Mouse (Mus musculus): ENCODE results near the gene Atf5. TPM values are rescaled to one million over a fixed set of nuclear protein-coding genes. Genes with fewer than 3 reads are reported as not detected.

Atf5 gene
- total RNA-seq, 2 experiments from 2014 or later: 136 to 217 TPM

DNA sequence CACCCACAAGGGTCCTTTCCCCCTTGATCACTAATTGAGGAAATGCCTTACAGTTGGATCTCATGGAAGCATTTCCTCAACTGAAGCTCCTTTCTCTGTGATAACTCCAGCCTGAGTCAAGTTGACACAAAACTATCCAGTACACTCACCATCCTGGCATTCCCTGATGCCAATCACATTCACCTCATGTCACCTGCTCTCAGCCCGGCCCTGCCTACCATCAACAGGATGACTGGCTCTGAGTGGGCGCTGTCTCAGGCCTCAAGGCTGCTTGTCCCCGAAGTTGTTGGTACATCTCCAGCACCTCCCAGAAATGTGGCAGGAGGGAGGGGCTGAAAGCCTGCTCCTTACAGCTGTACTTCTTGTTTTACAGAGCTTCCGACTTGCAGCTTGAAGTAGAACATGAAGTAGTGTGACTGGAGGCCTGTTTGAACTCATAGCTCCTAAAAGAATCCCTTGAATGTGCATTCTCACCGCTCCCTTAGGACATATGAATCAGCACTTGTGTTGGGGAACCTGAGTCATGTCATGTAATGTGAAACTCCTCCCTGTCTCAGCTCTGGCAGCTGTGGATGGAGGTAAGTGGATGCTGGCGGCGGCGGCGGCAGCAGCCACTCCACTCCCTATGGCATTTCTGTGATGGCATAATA is 39.5 kb downstream of the Atf5 start:
- DNase-seq (ENCODE audit: low spot score in 2 of 2): no peak

DNA sequence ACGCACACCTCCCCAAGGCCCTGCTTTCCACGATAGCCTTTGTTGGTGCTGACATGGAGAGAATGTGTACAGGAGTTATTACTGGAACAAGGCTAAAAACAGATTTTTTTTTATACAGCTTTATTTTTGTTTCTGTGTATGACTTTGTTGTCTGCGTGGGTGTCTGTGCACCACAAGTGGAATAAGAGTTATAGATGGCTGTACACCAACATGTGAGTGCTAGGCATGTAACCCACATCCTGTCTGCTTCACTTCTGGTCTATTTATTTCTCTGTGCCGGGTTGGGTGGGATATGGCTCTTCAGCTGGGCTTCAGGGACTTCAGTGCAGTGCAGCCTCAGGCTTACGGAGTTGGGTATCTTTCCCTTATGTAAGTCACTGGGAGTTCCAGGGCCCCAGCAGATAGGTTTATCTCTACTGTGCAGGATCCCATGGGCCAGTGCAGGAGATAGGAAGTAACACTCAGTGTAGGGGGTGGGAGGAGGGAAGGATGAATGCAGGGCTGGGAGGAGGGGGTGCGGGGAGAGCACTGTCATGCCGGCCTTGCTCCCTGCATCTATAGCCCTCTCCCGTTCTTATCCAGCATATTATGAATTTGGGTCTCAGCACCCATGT is 43.8 kb downstream of the Atf5 start:
- no peak for DNase-seq (ENCODE audit: low spot score in 2 of 2)

DNA sequence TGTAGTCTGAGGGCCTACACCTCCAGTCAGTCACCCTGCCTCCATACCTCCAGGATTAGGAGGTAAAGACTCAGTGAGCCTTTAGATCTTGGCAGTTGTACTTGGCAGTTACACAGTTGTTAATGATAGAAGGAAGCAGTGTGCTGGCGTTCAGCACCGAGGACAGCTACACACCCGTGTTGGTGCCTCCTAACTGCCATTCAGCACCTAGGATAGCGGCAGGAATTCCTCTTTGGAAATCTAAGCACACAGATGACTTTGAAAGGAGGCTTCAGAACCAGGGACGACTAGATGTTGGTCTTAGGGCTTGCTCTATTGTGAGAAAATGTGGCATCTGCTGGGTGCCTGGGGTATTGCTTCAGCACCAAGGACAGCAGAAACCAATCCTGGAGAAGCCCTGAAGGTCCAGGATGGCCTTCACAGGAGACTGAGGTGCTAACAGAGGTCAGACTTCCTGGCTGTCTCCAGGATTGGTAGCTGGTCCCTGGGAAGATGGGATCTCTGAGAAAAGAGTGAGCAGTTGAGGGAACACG is 46.3 kb downstream of the Atf5 start:
- DNase-seq (ENCODE audit: low spot score in 2 of 2): peak; percentile 56 to 62

DNA sequence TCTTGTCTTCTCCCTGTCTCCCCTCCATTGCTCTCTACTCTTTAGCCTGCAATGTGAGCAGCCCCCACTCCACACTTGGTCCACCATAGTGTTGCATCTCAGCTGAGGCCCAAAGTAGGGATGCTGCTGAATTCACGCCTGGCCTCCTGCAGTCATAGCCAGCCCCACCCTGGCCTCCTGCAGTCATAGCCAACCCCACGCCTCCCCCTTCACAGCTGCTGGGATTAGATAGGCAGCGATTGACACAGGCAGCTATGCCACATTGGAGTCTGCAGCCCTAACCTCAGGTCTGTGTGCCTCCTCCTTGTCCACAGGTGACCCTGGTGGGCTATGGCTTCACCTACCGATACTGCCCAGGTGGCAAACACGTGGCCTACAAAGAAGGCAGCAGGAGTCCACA is 48.3 kb downstream of the Atf5 start:
- no peak for DNase-seq (ENCODE audit: low spot score in 2 of 2)

Small RNA genes within 50 kb of the gene (microRNA-seq; reads per million reads assigned to microRNA genes)
- 0 reads per million in 2 experiments for gene Mir707 (ENCODE audit: borderline number of aligned reads in 2 of 2)

Other genes starting within 250 kb of the Atf5 start
- 1 to 10 TPM; 1.3 to 1.6 TPM for gene Napsa, start 244.3 kb downstream of the Atf5 start, total RNA-seq (2021)
- gene Kcnc3, start 226.0 kb downstream of the Atf5 start, total RNA-seq (2021): 1 to 10 TPM; 4.0 to 5.6 TPM
- 1 to 10 TPM; 5.5 to 6.6 TPM for gene Myh14, start 145.8 kb downstream of the Atf5 start, total RNA-seq (2021)
- not detected for gene Izumo2, start 107.9 kb downstream of the Atf5 start, total RNA-seq (2021)
- gene Vrk3, start 68.2 kb downstream of the Atf5 start, total RNA-seq (2021): 10 to 100 TPM; 40.4 to 42.1 TPM
- gene Zfp473, start 65.6 kb downstream of the Atf5 start, total RNA-seq (2021): under 1 TPM; 0.30 to 0.51 TPM
- gene Nup62, start 570 bp downstream of the Atf5 start, total RNA-seq (2021): 10 to 100 TPM; 48.5 to 52.7 TPM
- gene Il4i1, start 271 bp downstream of the Atf5 start, total RNA-seq (2021): 1 to 10 TPM; 1.6 to 2.6 TPM
- gene Akt1s1, start 32.3 kb upstream of the Atf5 start, total RNA-seq (2021): 100 to 1,000 TPM in 1 of 2 experiments, 10 to 100 TPM in 1; 86.3 to 128 TPM
- gene Tbc1d17, start 32.4 kb upstream of the Atf5 start, total RNA-seq (2021): 10 to 100 TPM; 48.1 to 60.2 TPM
- 10 to 100 TPM; 33.8 to 40.8 TPM for gene Pnkp, start 40.5 kb upstream of the Atf5 start, total RNA-seq (2021)
- gene Ptov1, start 53.1 kb upstream of the Atf5 start, total RNA-seq (2021): 100 to 1,000 TPM; 232 to 253 TPM
- 10 to 100 TPM; 75.2 to 90.9 TPM for gene Med25, start 76.1 kb upstream of the Atf5 start, total RNA-seq (2021)
- 10 to 100 TPM; 24.1 to 28.3 TPM for gene Fuz, start 79.4 kb upstream of the Atf5 start, total RNA-seq (2021)
- 10 to 100 TPM; 81.7 to 97.4 TPM for gene Ap2a1, start 112.8 kb upstream of the Atf5 start, total RNA-seq (2021)
- not detected for gene Tsks, start 126.5 kb upstream of the Atf5 start, total RNA-seq (2021)
- gene Cpt1c, start 158.2 kb upstream of the Atf5 start, total RNA-seq (2021): 10 to 100 TPM in 1 of 2 experiments, 1 to 10 TPM in 1; 9.3 to 12.8 TPM
- gene Prmt1, start 169.9 kb upstream of the Atf5 start, total RNA-seq (2021): 100 to 1,000 TPM; 203 to 216 TPM
- gene Irf3, start 181.0 kb upstream of the Atf5 start, total RNA-seq (2021): 100 to 1,000 TPM; 128 to 131 TPM
- gene Bcl2l12, start 182.1 kb upstream of the Atf5 start, total RNA-seq (2021): 10 to 100 TPM; 13.9 to 14.2 TPM
- gene Scaf1, start 199.7 kb upstream of the Atf5 start, total RNA-seq (2021): 10 to 100 TPM; 75.1 to 85.9 TPM
- gene Rras, start 201.3 kb upstream of the Atf5 start, total RNA-seq (2021): 100 to 1,000 TPM in 1 of 2 experiments, 10 to 100 TPM in 1; 86.9 to 106 TPM
- 10 to 100 TPM; 30.8 to 45.3 TPM for gene Prr12, start 236.2 kb upstream of the Atf5 start, total RNA-seq (2021)
- 10 to 100 TPM; 44.3 to 46.8 TPM for gene Nosip, start 245.8 kb upstream of the Atf5 start, total RNA-seq (2021)
- 10 to 100 TPM; 14.9 to 28.3 TPM for gene Prrg2, start 246.0 kb upstream of the Atf5 start, total RNA-seq (2021)